Mouse (Mus musculus) spleen, adult 2 months (tissue): Measurements from ENCODE around the gene H2afy.

ENCODE experiments used
- CTCF ChIP-seq: fragments of 200-500 bp; IDR thresholded peaks from 2 replicates; pipeline ENCODE4 v1.5.1; 2011; ENCODE audit warnings: mild to moderate bottlenecking, inconsistent platforms; ENCODE audit not compliant: insufficient read depth, insufficient read length, insufficient replicate concordance; ENCODE audit errors: extremely low read depth
- POLR2A ChIP-seq: fragments of 200-500 bp; IDR thresholded peaks from 2 replicates; pipeline ENCODE4 v1.6.1; 2011; ENCODE audit warnings: low read depth, low read length, inconsistent platforms

- TF ChIP-seq POLR2A (no peak), CTCF (no peak)
These were observed 7.1 kb downstream of the H2afy start for GRCm38 (mm10) chr13:56129014-56129413.
